Mouse (Mus musculus) MEL (cell line): Measurements from ENCODE around the gene Fcer2a. TPM values are rescaled to one million over a fixed set of nuclear protein-coding genes. Genes with fewer than 3 reads are reported as not detected.
A peak's percentile ranks its signal among the peaks of the same experiment; 100 is the strongest.

Experiments used
- DNase-seq: peaks from one replicate; pipeline ENCODE4 v3.0.0; 2011; ENCODE audit warnings: low read depth, low spot score
- H3K27ac ChIP-seq: 2 replicates; pipeline ENCODE4 v1.5.1; 2012; ENCODE audit warnings: low read depth, mild to moderate bottlenecking, control low read depth, low read length, moderate library complexity; ENCODE audit not compliant: control insufficient read depth
- H3K27me3 ChIP-seq, 2 experiments: fragments of 150-350 bp in 1 of 2; sonication (generic) in 1 of 2; 2 replicates each; pipeline ENCODE4 v1.6.1; 2012; ENCODE audit warnings: low read length in 2 of 2, mild to moderate bottlenecking in 2 of 2, improper control_type of control experiment in 1 of 2, moderate library complexity in 1 of 2; ENCODE audit not compliant: insufficient read depth in 2 of 2, control insufficient read depth in 1 of 2
- H3K36me3 ChIP-seq, 2 experiments: 2 replicates each; pipeline ENCODE4 v1.6.1; 2012 to 2014; ENCODE audit warnings: low read length in 2 of 2, improper control_type of control experiment in 1 of 2, inconsistent platforms in 1 of 2, mild to moderate bottlenecking in 1 of 2; ENCODE audit not compliant: insufficient read depth in 2 of 2, control insufficient read depth in 1 of 2
- H3K4me1 ChIP-seq, 2 experiments: fragments of 150-350 bp in 1 of 2; sonication (generic) in 1 of 2; 2 replicates each; pipeline ENCODE4 v1.6.1; 2012; ENCODE audit warnings: low read length in 2 of 2, improper control_type of control experiment in 1 of 2, mild to moderate bottlenecking in 1 of 2; ENCODE audit not compliant: insufficient read depth in 2 of 2, control insufficient read depth in 1 of 2
- H3K4me3 ChIP-seq, 2 experiments: fragments of 150-350 bp in 1 of 2; sonication (generic) in 1 of 2; 2 replicates each; pipeline ENCODE4 v1.5.1; 2012; ENCODE audit warnings: low read depth in 2 of 2, low read length in 2 of 2, mild to moderate bottlenecking in 2 of 2, moderate library complexity in 2 of 2, control low read depth in 1 of 2, improper control_type of control experiment in 1 of 2; ENCODE audit not compliant: control insufficient read depth in 1 of 2, insufficient read depth in 1 of 2
- H3K79me2 ChIP-seq: 2 replicates; pipeline ENCODE4 v1.6.1; 2012; ENCODE audit warnings: mild to moderate bottlenecking, low read length, moderate library complexity; ENCODE audit not compliant: control insufficient read depth, poor library complexity, insufficient read depth
- H3K9ac ChIP-seq: 2 replicates; pipeline ENCODE4 v1.6.1; 2012; ENCODE audit warnings: low read depth, mild to moderate bottlenecking, control low read depth, low read length, moderate library complexity; ENCODE audit not compliant: control insufficient read depth, poor library complexity, severe bottlenecking
- H3K9me3 ChIP-seq: fragments of 150-350 bp; sonication (generic); replicated peaks from 2 replicates; pipeline ENCODE4 v1.6.1; 2012; ENCODE audit warnings: mild to moderate bottlenecking, low read length, improper control_type of control experiment, moderate library complexity; ENCODE audit not compliant: insufficient read depth
- BHLHE40 ChIP-seq: IDR thresholded peaks from 2 replicates; pipeline ENCODE4 v1.6.1; 2012; ENCODE audit warnings: low read depth, mild to moderate bottlenecking, inconsistent platforms, low read length, improper control_type of control experiment, borderline replicate concordance
- CHD2 ChIP-seq: IDR thresholded peaks from 2 replicates; pipeline ENCODE4 v1.6.1; 2011; ENCODE audit warnings: low read length, improper control_type of control experiment
- CTCF ChIP-seq, 3 experiments: IDR thresholded peaks in 2 of 3; conservative IDR thresholded peaks in 1 of 3; 2 replicates each; pipeline ENCODE4 v1.5.1; 2011 to 2012; ENCODE audit warnings: low read length in 3 of 3, low read depth in 2 of 3, mild to moderate bottlenecking in 2 of 3, improper control_type of control experiment in 1 of 3, inconsistent platforms in 1 of 3, mixed read lengths in 1 of 3, moderate library complexity in 1 of 3; ENCODE audit not compliant: control insufficient read depth in 1 of 3, insufficient read depth in 1 of 3, poor library complexity in 1 of 3, severe bottlenecking in 1 of 3
- ELF1 ChIP-seq: IDR thresholded peaks from 2 replicates; pipeline ENCODE4 v1.6.1; 2014; ENCODE audit warnings: low read depth, mild to moderate bottlenecking, inconsistent platforms, low read length, improper control_type of control experiment, moderate library complexity
- EP300 ChIP-seq, 2 experiments: IDR thresholded peaks; 2 replicates each; pipeline ENCODE4 v1.6.1; 2011; ENCODE audit warnings: improper control_type of control experiment in 2 of 2, low read length in 2 of 2, low read depth in 1 of 2, mild to moderate bottlenecking in 1 of 2
- ETS1 ChIP-seq: IDR thresholded peaks from 2 replicates; pipeline ENCODE4 v1.6.1; 2012; ENCODE audit warnings: low read depth, mild to moderate bottlenecking, inconsistent platforms, low read length, improper control_type of control experiment, moderate library complexity
- GATA1 ChIP-seq: IDR thresholded peaks from 2 replicates; pipeline ENCODE4 v1.6.1; 2011; ENCODE audit warnings: low read depth, low read length, improper control_type of control experiment
- HCFC1 ChIP-seq: IDR thresholded peaks from 2 replicates; pipeline ENCODE4 v1.6.1; 2012; ENCODE audit warnings: low read depth, mild to moderate bottlenecking, inconsistent platforms, low read length, improper control_type of control experiment, moderate library complexity
- KAT2A ChIP-seq: conservative IDR thresholded peaks from 2 replicates; pipeline ENCODE4 v1.6.1; 2012; ENCODE audit warnings: low read depth, low read length, improper control_type of control experiment, inconsistent platforms
- MAFK ChIP-seq: IDR thresholded peaks from 2 replicates; pipeline ENCODE4 v1.6.1; 2011; ENCODE audit warnings: low read depth, mild to moderate bottlenecking, low read length, improper control_type of control experiment, borderline replicate concordance
- MAX ChIP-seq: IDR thresholded peaks from 2 replicates; pipeline ENCODE4 v1.6.1; 2011; ENCODE audit warnings: low read length, improper control_type of control experiment
- MAZ ChIP-seq: IDR thresholded peaks from 2 replicates; pipeline ENCODE4 v1.6.1; 2012; ENCODE audit warnings: low read depth, mild to moderate bottlenecking, inconsistent platforms, low read length, improper control_type of control experiment
- MYC ChIP-seq: IDR thresholded peaks from 2 replicates; pipeline ENCODE4 v1.6.1; 2011; ENCODE audit warnings: low read depth, mild to moderate bottlenecking, low read length, improper control_type of control experiment, moderate library complexity
- NELFE ChIP-seq: IDR thresholded peaks from 2 replicates; pipeline ENCODE4 v1.6.1; 2011; ENCODE audit warnings: low read depth, low read length, improper control_type of control experiment
- NRF1 ChIP-seq: IDR thresholded peaks from 2 replicates; pipeline ENCODE4 v1.6.1; 2014; ENCODE audit warnings: low read depth, mild to moderate bottlenecking, inconsistent platforms, low read length, improper control_type of control experiment, moderate library complexity; ENCODE audit not compliant: poor library complexity, insufficient read depth, severe bottlenecking
- POLR2AphosphoS2 ChIP-seq: IDR thresholded peaks from 2 replicates; pipeline ENCODE4 v1.6.1; 2011; ENCODE audit warnings: low read length, improper control_type of control experiment
- RAD21 ChIP-seq: IDR thresholded peaks from 2 replicates; pipeline ENCODE4 v1.6.1; 2011; ENCODE audit warnings: mild to moderate bottlenecking, low read depth, low read length, improper control_type of control experiment
- RCOR1 ChIP-seq: IDR thresholded peaks from 2 replicates; pipeline ENCODE4 v1.6.1; 2012; ENCODE audit warnings: low read depth, mild to moderate bottlenecking, inconsistent platforms, low read length, improper control_type of control experiment
- SIN3A ChIP-seq: IDR thresholded peaks from 2 replicates; pipeline ENCODE4 v1.6.1; 2012; ENCODE audit warnings: low read length, improper control_type of control experiment, inconsistent platforms
- SMC3 ChIP-seq: IDR thresholded peaks from 2 replicates; pipeline ENCODE4 v1.6.1; 2011; ENCODE audit warnings: low read depth, low read length, improper control_type of control experiment
- TAL1 ChIP-seq: IDR thresholded peaks from 2 replicates; pipeline ENCODE4 v1.6.1; 2012; ENCODE audit warnings: mild to moderate bottlenecking, inconsistent platforms, low read length, moderate library complexity, mixed read lengths
- TCF12 ChIP-seq: IDR thresholded peaks from 2 replicates; pipeline ENCODE4 v1.6.1; 2014; ENCODE audit warnings: low read depth, mild to moderate bottlenecking, inconsistent platforms, low read length, improper control_type of control experiment, moderate library complexity
- UBTF ChIP-seq: IDR thresholded peaks from 2 replicates; pipeline ENCODE4 v1.6.1; 2012; ENCODE audit warnings: low read depth, mild to moderate bottlenecking, inconsistent platforms, low read length, improper control_type of control experiment, moderate library complexity, borderline replicate concordance; ENCODE audit not compliant: insufficient read depth
- ZC3H11A ChIP-seq: IDR thresholded peaks from 2 replicates; pipeline ENCODE4 v1.6.1; 2012; ENCODE audit warnings: low read depth, mild to moderate bottlenecking, inconsistent platforms, low read length, improper control_type of control experiment
- ZKSCAN1 ChIP-seq: IDR thresholded peaks from 2 replicates; pipeline ENCODE4 v1.6.1; 2012; ENCODE audit warnings: low read depth, mild to moderate bottlenecking, inconsistent platforms, low read length, improper control_type of control experiment, moderate library complexity
- ZNF384 ChIP-seq: IDR thresholded peaks from 2 replicates; pipeline ENCODE4 v1.6.1; 2012; ENCODE audit warnings: low read depth, mild to moderate bottlenecking, inconsistent platforms, low read length, improper control_type of control experiment
- polyA plus RNA-seq, 2 experiments: library from polyadenylated mRNA; stranded (reverse) in 1 of 2; unstranded in 1 of 2; fragments of >175 nt in 1 of 2; fragments of >200 nt in 1 of 2; gene quantifications; 2 replicates each; pipeline versions ENCODE4 v1.2.1 to v1.2.4; 2012; ENCODE audit warnings: low replicate concordance in 2 of 2, low read depth in 1 of 2; ENCODE audit not compliant: insufficient read length in 2 of 2, insufficient read depth in 1 of 2, missing spikeins in 1 of 2
- total RNA-seq: library from RNA; depleted of rRNA; stranded (reverse); fragments of 300-350 nt; gene quantifications from 2 replicates; pipeline ENCODE4 v1.2.3, GENCODE M21; 2012

The Fcer2a gene
- total and polyA plus RNA-seq, 3 experiments, result 0.07 TPM; not detected in 2

DNA sequence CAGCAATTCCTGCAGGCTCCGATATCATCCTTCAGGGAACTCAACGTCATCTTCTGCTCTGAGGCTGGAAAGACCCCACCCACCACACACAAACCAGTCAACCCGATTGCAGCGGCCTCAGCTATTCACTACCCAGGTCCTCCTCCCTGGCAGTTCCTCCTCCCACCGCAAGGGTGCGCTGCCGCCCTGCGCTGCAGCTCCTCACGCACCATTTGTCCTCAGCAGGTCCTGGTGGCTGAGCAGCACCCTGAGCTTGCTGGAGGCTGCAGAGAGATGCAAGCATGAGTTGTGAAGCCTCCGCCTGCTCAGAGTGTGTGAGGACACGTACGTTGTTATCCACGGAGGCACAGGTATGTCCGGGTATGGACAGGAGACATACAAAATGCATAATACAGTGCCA, 24.6 kb upstream of the Fcer2a start:
- Histone ChIP-seq H3K9ac (no peak overlapping the region), H3K27ac (no peak overlapping the region), H3K9me3 (no peaks in the 10 kb centered on the region)
- TF ChIP-seq RAD21, result peak; percentile 92
- TF ChIP-seq NRF1, result peak; percentile 26; the same call in 1 of the 2 replicates
- peak; percentile 92 to 99 (median 99) for TF ChIP-seq CTCF (IDR thresholded peaks at IDR 0.05 in 2 of 3, conservative IDR thresholded peaks at IDR 0.05 in 1 of 3; ENCODE audit: control insufficient read depth in 1 of 3, insufficient read depth in 1 of 3, low read depth in 2 of 3, low read length in 3 of 3, poor library complexity in 1 of 3, severe bottlenecking in 1 of 3)
- peak; percentile 54 for TF ChIP-seq ZC3H11A
- no peak for TF ChIP-seq UBTF
- TF ChIP-seq SMC3, result peak; percentile 76
- TF ChIP-seq, all 39 proteins: peak for 5
- H3K4me1 ChIP-seq, result no peaks in the 10 kb centered on the region
- DNase-seq, result peak; percentile 78
- H3K4me3 ChIP-seq, result no peak overlapping the region
- H3K27me3 ChIP-seq, result no peaks in the 10 kb centered on the region
- H3K36me3 ChIP-seq, result no peaks in the 10 kb centered on the region
- H3K79me2 ChIP-seq, result no peaks in the 10 kb centered on the region

DNA sequence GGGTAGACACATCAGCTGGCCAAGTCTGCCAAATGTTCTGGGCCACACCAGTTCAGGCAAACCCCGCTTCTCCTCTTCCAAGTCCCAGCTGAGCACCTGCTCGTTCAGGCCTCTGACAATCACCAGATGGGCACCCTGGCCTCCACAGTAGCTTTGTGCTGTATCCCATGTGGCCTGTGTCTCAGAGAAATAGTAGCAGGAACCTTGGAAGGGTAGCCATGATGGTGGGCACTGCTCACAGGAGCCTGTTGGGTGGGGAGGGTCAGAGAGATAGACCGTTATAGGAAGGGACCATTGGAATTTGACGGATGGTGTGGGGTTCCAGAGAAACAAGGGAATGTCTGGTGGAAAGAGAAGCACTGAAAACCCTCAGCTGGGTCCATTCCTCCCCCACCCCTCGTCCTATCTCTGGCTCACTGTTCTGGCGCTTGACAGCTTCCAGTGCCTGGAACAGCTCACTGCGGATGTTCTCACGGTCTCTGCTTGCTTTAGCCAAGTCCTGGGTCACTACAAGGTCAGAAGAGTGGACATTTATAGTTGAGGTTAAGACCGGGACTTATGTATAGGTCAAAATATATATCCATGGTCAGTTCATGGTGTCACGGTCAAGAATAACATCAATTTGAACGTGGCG, 23.5 kb upstream of the Fcer2a start:
- H3K36me3 ChIP-seq, result no peaks in the 10 kb centered on the region
- no peaks in the 10 kb centered on the region for H3K79me2 ChIP-seq
- H3K27me3 ChIP-seq, result no peaks in the 10 kb centered on the region
- TF ChIP-seq NELFE (no peak), MAFK (no peak), POLR2AphosphoS2 (no peak), ELF1 (no peak)
- TF ChIP-seq, all 39 proteins: peak for 0
- H3K4me1 ChIP-seq, result no peaks in the 10 kb centered on the region
- H3K9me3 ChIP-seq, result no peaks in the 10 kb centered on the region
- no peak overlapping the region for H3K9ac ChIP-seq
- no peak for DNase-seq
- no peak overlapping the region for H3K27ac ChIP-seq
- no peak overlapping the region for H3K4me3 ChIP-seq

DNA sequence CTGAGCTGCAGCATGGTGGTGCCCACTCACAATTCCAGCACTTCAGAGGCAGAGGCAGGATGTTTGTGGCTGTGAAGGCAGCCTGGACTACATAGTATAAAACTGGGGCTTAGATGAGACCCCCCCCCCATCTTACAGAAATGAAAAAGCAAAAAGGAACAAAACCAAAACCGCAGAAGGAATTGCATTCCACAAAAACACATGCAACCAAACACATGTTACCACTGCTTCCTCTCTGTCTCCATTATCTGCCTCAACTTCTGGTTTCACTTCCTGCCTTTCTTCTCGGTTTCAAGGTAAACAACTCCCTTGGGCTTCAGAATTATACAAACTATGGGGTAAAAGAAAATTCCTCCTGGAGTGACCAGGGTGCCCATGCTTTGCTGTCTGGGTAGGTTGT, 17.7 kb upstream of the Fcer2a start:
- Histone ChIP-seq H3K4me1 (peaks cover 3 to 14% of the 10 kb centered on the region in 2 experiments; a peak in 3 of 4 replicates), H3K27me3 (no peaks in the 10 kb centered on the region; a peak in 2 of 4 replicates), H3K4me3 (no peak overlapping the region), H3K79me2 (no peaks in the 10 kb centered on the region), H3K9me3 (no peaks in the 10 kb centered on the region), H3K27ac (peak overlapping the region; percentile 44), H3K36me3 (peaks cover 0 to 12% of the 10 kb centered on the region in 2 experiments; a peak in 2 of 4 replicates), H3K9ac (no peak overlapping the region)
- peak; percentile 77 for DNase-seq
- TF ChIP-seq MAX, result peak; percentile 82
- no peak for TF ChIP-seq SMC3
- no peak for TF ChIP-seq ZKSCAN1
- TF ChIP-seq TAL1, result peak; percentile 80
- TF ChIP-seq SIN3A, result peak; percentile 68
- no peak for TF ChIP-seq MAFK
- peak; percentile 46; the same call in 1 of the 2 replicates for TF ChIP-seq RCOR1
- peak; percentile 84; the same call in 1 of the 2 replicates for TF ChIP-seq MYC
- TF ChIP-seq ETS1, result peak; percentile 77
- no peak for TF ChIP-seq RAD21
- TF ChIP-seq KAT2A, result no peak
- peak; percentile 59; the same call in 1 of the 2 replicates for TF ChIP-seq BHLHE40
- no peak for TF ChIP-seq HCFC1
- no peak for TF ChIP-seq MAZ
- peak; percentile 84 to 88 for TF ChIP-seq EP300 (IDR thresholded peaks at IDR 0.05; ENCODE audit: low read depth in 1 of 2, low read length in 2 of 2)
- TF ChIP-seq ZNF384, result no peak
- peak; percentile 78 for TF ChIP-seq GATA1
- no peak for TF ChIP-seq CHD2
- TF ChIP-seq TCF12, result peak; percentile 83
